Mouse (Mus musculus): ENCODE data around the gene Pigl. TPM values are rescaled to one million over a fixed set of nuclear protein-coding genes. Genes with fewer than 3 reads are reported as not detected.

The Pigl gene
- polyA plus RNA-seq, 2 experiments: 3.5 to 4.1 TPM

- Histone ChIP-seq H3K9me3 (ENCODE audit: control insufficient read depth, low read length) (no peaks in the 10 kb centered on the region), H3K27ac (no peak overlapping the region), H3K4me2 (ENCODE audit: low read depth) (no peak overlapping the region), H3K4me1 (replicated peaks; ENCODE audit: control insufficient read depth in 2 of 2, insufficient read depth in 2 of 2, low read length in 1 of 2) (no peaks in the 10 kb centered on the region), H3K27me3 (ENCODE audit: control insufficient read depth, insufficient read depth, low read length) (no peaks in the 10 kb centered on the region), H3K9ac (replicated peaks) (no peak overlapping the region), H3K36me3 (replicated peaks; ENCODE audit: control insufficient read depth, insufficient read depth, low read depth) (no peaks in the 10 kb centered on the region), H3K4me3 (ENCODE audit: insufficient read depth in 1 of 2, low read depth in 2 of 2, low read length in 2 of 2) (no peak overlapping the region)
- 73% methylated on average over 3 of the region's 3 CpGs for WGBS (ENCODE audit: insufficient replicate concordance)
- no peak for TF ChIP-seq CTCF (IDR thresholded peaks at IDR 0.05; ENCODE audit: low read depth)
- no peak for TF ChIP-seq EP300 (IDR thresholded peaks at IDR 0.05; ENCODE audit: low read depth)
- DNase-seq (ENCODE audit: low read depth in 3 of 3, low spot score in 3 of 3): no peak
- ATAC-seq (ENCODE audit: insufficient read depth): no peak
These were observed 51.3 kb downstream of the Pigl start for GRCm38 (mm10) chr11:62509571-62509970.

- H3K27me3 ChIP-seq (ENCODE audit: control insufficient read depth, insufficient read depth, low read length): no peaks in the 10 kb centered on the region
- DNase-seq (ENCODE audit: low read depth in 3 of 3, low spot score in 3 of 3) (no peak), ATAC-seq (ENCODE audit: insufficient read depth) (no peak)
- no peaks in the 10 kb centered on the region for H3K36me3 ChIP-seq (replicated peaks; ENCODE audit: control insufficient read depth, insufficient read depth, low read depth)
- no peak overlapping the region for H3K4me2 ChIP-seq (ENCODE audit: low read depth)
- H3K4me3 ChIP-seq (ENCODE audit: insufficient read depth in 1 of 2, low read depth in 2 of 2, low read length in 2 of 2): no peak overlapping the region
- no peak for TF ChIP-seq CTCF (IDR thresholded peaks at IDR 0.05; ENCODE audit: low read depth)
- no peak for TF ChIP-seq EP300 (IDR thresholded peaks at IDR 0.05; ENCODE audit: low read depth)
- no peak overlapping the region for H3K9ac ChIP-seq (replicated peaks)
- H3K4me1 ChIP-seq (replicated peaks; ENCODE audit: control insufficient read depth in 2 of 2, insufficient read depth in 2 of 2, low read length in 1 of 2): no peaks in the 10 kb centered on the region
- no peaks in the 10 kb centered on the region for H3K9me3 ChIP-seq (ENCODE audit: control insufficient read depth, low read length)
- 73% methylated on average over 5 of the region's 5 CpGs for WGBS (ENCODE audit: insufficient replicate concordance)
- H3K27ac ChIP-seq: no peak overlapping the region
These were observed 52.7 kb downstream of the Pigl start for GRCm38 (mm10) chr11:62510956-62511355.

- DNase-seq (ENCODE audit: low read depth in 3 of 3, low spot score in 3 of 3): no peak
- H3K9me3 ChIP-seq (ENCODE audit: control insufficient read depth, low read length): no peaks in the 10 kb centered on the region
- no peaks in the 10 kb centered on the region for H3K4me1 ChIP-seq (replicated peaks; ENCODE audit: control insufficient read depth in 2 of 2, insufficient read depth in 2 of 2, low read length in 1 of 2)
- WGBS (ENCODE audit: insufficient replicate concordance): 83% methylated on average over 13 of the region's 13 CpGs
- no peak overlapping the region for H3K9ac ChIP-seq (replicated peaks)
- no peak overlapping the region for H3K4me2 ChIP-seq (ENCODE audit: low read depth)
- H3K27ac ChIP-seq: no peak overlapping the region
- H3K4me3 ChIP-seq (ENCODE audit: insufficient read depth in 1 of 2, low read depth in 2 of 2, low read length in 2 of 2): no peak overlapping the region
- no peaks in the 10 kb centered on the region for H3K27me3 ChIP-seq (ENCODE audit: control insufficient read depth, insufficient read depth, low read length)
- TF ChIP-seq EP300 (IDR thresholded peaks at IDR 0.05; ENCODE audit: low read depth) (no peak), CTCF (IDR thresholded peaks at IDR 0.05; ENCODE audit: low read depth) (no peak)
- no peak for ATAC-seq (ENCODE audit: insufficient read depth)
- no peaks in the 10 kb centered on the region for H3K36me3 ChIP-seq (replicated peaks; ENCODE audit: control insufficient read depth, insufficient read depth, low read depth)
These were observed 53.4 kb downstream of the Pigl start for GRCm38 (mm10) chr11:62511444-62512202.

GRCm38 (mm10) chr11:62512529-62513080 is 54.3 kb downstream of the Pigl start:
- no peak for TF ChIP-seq CTCF (IDR thresholded peaks at IDR 0.05; ENCODE audit: low read depth)
- TF ChIP-seq EP300 (IDR thresholded peaks at IDR 0.05; ENCODE audit: low read depth): no peak
- no peak overlapping the region for H3K9ac ChIP-seq (replicated peaks)
- H3K27me3 ChIP-seq (ENCODE audit: control insufficient read depth, insufficient read depth, low read length): no peaks in the 10 kb centered on the region
- H3K4me2 ChIP-seq (ENCODE audit: low read depth): no peak overlapping the region
- no peak for DNase-seq (ENCODE audit: low read depth in 3 of 3, low spot score in 3 of 3)
- H3K4me1 ChIP-seq (replicated peaks; ENCODE audit: control insufficient read depth in 2 of 2, insufficient read depth in 2 of 2, low read length in 1 of 2): no peaks in the 10 kb centered on the region
- no peaks in the 10 kb centered on the region for H3K36me3 ChIP-seq (replicated peaks; ENCODE audit: control insufficient read depth, insufficient read depth, low read depth)
- ATAC-seq (ENCODE audit: insufficient read depth): no peak
- 80% methylated on average over 8 of the region's 8 CpGs for WGBS (ENCODE audit: insufficient replicate concordance)
- no peak overlapping the region for H3K27ac ChIP-seq
- H3K4me3 ChIP-seq (ENCODE audit: insufficient read depth in 1 of 2, low read depth in 2 of 2, low read length in 2 of 2): no peak overlapping the region
- H3K9me3 ChIP-seq (ENCODE audit: control insufficient read depth, low read length): no peaks in the 10 kb centered on the region

- Histone ChIP-seq H3K27me3 (ENCODE audit: control insufficient read depth, insufficient read depth, low read length) (no peaks in the 10 kb centered on the region), H3K9ac (replicated peaks) (no peak overlapping the region), H3K4me3 (ENCODE audit: insufficient read depth in 1 of 2, low read depth in 2 of 2, low read length in 2 of 2) (no peak overlapping the region), H3K4me1 (replicated peaks; ENCODE audit: control insufficient read depth in 2 of 2, insufficient read depth in 2 of 2, low read length in 1 of 2) (no peaks in the 10 kb centered on the region), H3K27ac (no peak overlapping the region), H3K4me2 (ENCODE audit: low read depth) (no peak overlapping the region), H3K9me3 (ENCODE audit: control insufficient read depth, low read length) (no peaks in the 10 kb centered on the region), H3K36me3 (replicated peaks; ENCODE audit: control insufficient read depth, insufficient read depth, low read depth) (no peaks in the 10 kb centered on the region)
- TF ChIP-seq EP300 (IDR thresholded peaks at IDR 0.05; ENCODE audit: low read depth) (no peak), CTCF (IDR thresholded peaks at IDR 0.05; ENCODE audit: low read depth) (no peak)
- ATAC-seq (ENCODE audit: insufficient read depth) (no peak), DNase-seq (ENCODE audit: low read depth in 3 of 3, low spot score in 3 of 3) (no peak)
- 73% methylated on average over 6 of the region's 6 CpGs for WGBS (ENCODE audit: insufficient replicate concordance)
These were observed 55.1 kb downstream of the Pigl start for GRCm38 (mm10) chr11:62513311-62513710.

Measured in liver, embryonic 14.5 days (tissue).